Mouse (Mus musculus) heart, embryonic 16.5 days (tissue): ENCODE measurements around the gene Gpr158. TPM values are rescaled to one million over a fixed set of nuclear protein-coding genes. Genes with fewer than 3 reads are reported as not detected.
"Not testable (repeated sequence)": the region's sequence is repeated elsewhere in the genome, so short reads cannot be mapped to it uniquely, and the experiment has no call there.

ENCODE experiments used
- ATAC-seq: fragments of 200-750 bp; cut with Nextera tagmentation; replicated peaks from 2 replicates; pipeline ENCODE4 v1.8.0; 2017; ENCODE audit warnings: moderate number of reproducible peaks; ENCODE audit not compliant: insufficient read depth, low FRiP score; ENCODE audit errors: extremely low read depth
- H3K27ac ChIP-seq: fragments of 300-500 bp; sonication (generic); 2 replicates; pipeline ENCODE4 v1.5.1; 2014; ENCODE audit warnings: mild to moderate bottlenecking, low read length, control low read depth, moderate library complexity
- H3K27me3 ChIP-seq: fragments of 300-500 bp; sonication (generic); 2 replicates; pipeline ENCODE4 v1.6.1; 2014; ENCODE audit warnings: low read length, mixed read lengths; ENCODE audit not compliant: control insufficient read depth, insufficient read depth
- H3K36me3 ChIP-seq: fragments of 300-500 bp; sonication (generic); 2 replicates; pipeline ENCODE4 v1.6.1; 2014; ENCODE audit not compliant: control insufficient read depth, insufficient read depth
- H3K4me1 ChIP-seq: fragments of 300-500 bp; sonication (generic); 2 replicates; pipeline ENCODE4 v1.6.1; 2014; ENCODE audit warnings: low read length, mixed read lengths; ENCODE audit not compliant: control insufficient read depth, insufficient read depth
- H3K4me2 ChIP-seq: fragments of 300-500 bp; sonication (generic); 2 replicates; pipeline ENCODE4 v1.6.1; 2014; ENCODE audit warnings: low read depth, mild to moderate bottlenecking, control low read depth, low read length
- H3K4me3 ChIP-seq: fragments of 300-500 bp; sonication (generic); 2 replicates; pipeline ENCODE4 v1.5.1; 2014; ENCODE audit warnings: mild to moderate bottlenecking, control low read depth, low read length
- H3K9ac ChIP-seq: fragments of 300-500 bp; sonication (generic); 2 replicates; pipeline ENCODE4 v1.6.1; 2014; ENCODE audit warnings: low read length, control low read depth
- H3K9me3 ChIP-seq: fragments of 300-500 bp; sonication (generic); replicated peaks from 2 replicates; pipeline ENCODE4 v1.6.1; 2016; ENCODE audit warnings: low read length; ENCODE audit not compliant: control insufficient read depth
- WGBS: fragments of 180-500 bp; shearing (Covaris S2); extraction: QIAGEN DNeasy Blood & Tissue Kit; methylation state at CpG from one replicate; pipeline ENCODE4 v1.1.7; 2014; 5-methylcytosine and 5-hydroxymethylcytosine counted together
- polyA plus RNA-seq: library from polyadenylated mRNA; unstranded; fragments of >200 nt; fragmentation: Nextera tagmentation; extraction: Ambion mirVana; gene quantifications from 2 replicates; pipeline ENCODE4 v1.2.1, GENCODE M21; 2015

The Gpr158 gene
- polyA plus RNA-seq, 1 experiment from 2014 or later = 0.03 TPM

DNA sequence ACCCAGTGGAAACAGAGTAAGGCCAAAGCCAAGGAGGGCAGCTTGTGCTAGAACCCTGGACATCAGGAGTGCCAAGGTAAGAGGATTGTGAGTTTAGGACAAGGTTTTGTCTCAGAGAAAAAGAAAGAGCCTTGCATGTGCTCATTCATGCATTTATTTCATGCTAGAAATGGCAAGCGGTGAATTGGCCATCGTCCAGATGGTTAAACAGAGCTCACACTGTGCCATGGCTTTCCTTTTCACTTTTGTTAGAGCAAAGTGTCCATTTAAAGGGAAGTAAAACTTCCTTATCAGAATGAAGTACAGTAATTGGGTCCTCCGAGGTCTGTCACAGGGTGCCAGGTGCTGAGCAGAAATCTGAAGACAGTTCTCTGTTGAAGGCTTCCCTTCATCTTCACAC lies 38.3 kb downstream of the Gpr158 start:
- no peaks in the 10 kb centered on the region for H3K4me1 ChIP-seq
- no peak for ATAC-seq
- no peaks in the 10 kb centered on the region for H3K9me3 ChIP-seq
- no peak overlapping the region for H3K4me2 ChIP-seq
- no peak overlapping the region for H3K4me3 ChIP-seq
- no peaks in the 10 kb centered on the region for H3K36me3 ChIP-seq
- no peak overlapping the region for H3K27ac ChIP-seq
- H3K9ac ChIP-seq = no peak overlapping the region
- WGBS = 78% methylated on average over 3 of the region's 3 CpGs
- no peaks in the 10 kb centered on the region for H3K27me3 ChIP-seq

DNA sequence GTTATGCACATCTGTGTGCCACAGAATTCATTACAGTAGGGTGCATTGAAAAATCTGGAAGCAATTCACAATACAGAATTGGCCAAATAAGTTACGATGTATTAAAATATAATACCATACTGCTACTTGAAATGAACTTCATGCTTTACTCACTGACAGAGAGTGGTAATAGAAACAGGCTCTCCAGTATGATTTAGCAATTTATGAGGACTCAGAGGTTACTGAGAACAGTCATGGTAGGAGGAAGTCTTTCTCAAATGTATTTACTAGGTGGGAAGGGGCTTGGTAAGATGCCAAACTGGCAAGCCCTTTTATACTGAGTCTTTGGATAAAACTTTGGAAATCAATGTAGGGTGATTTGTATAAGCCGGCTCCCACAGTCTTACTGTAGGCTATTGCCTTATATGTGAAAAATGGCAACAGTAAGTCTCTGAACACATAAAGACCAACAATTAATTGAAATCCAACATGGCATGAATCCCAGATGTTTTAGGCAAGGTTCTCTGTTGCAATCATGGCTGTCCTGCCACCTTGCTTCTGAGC lies 40.2 kb downstream of the Gpr158 start:
- no peaks in the 10 kb centered on the region for H3K9me3 ChIP-seq
- H3K27me3 ChIP-seq = no peaks in the 10 kb centered on the region
- no peak overlapping the region for H3K9ac ChIP-seq
- no peak overlapping the region for H3K27ac ChIP-seq
- WGBS = 83% methylated on average over 2 of the region's 2 CpGs
- H3K4me2 ChIP-seq = no peak overlapping the region
- H3K36me3 ChIP-seq = no peaks in the 10 kb centered on the region
- H3K4me3 ChIP-seq = no peak overlapping the region
- ATAC-seq = no peak
- no peaks in the 10 kb centered on the region for H3K4me1 ChIP-seq

DNA sequence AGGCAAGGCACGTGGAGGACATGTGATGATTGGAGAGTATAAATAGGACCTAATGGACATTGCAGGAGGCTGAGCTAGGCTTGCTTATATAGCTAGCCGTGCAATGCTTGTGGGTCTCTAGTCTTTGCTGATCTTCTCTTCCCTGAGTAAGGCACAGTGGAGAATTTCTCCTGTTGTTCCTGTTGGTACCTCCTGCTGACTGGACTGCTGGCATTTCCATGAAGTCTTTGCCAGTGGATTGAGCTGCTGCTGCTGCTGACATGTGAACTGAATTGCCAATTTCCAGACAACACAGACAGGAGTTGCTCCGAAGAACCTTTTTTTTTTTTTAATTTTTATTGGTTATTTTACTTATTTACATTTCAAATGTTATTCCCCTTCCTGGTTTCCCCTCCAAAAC lies 41.5 kb downstream of the Gpr158 start:
- H3K4me2 ChIP-seq = no peak overlapping the region
- WGBS = 71% methylated on average over 3 of the region's 3 CpGs
- H3K27ac ChIP-seq = no peak overlapping the region
- H3K27me3 ChIP-seq = no peaks in the 10 kb centered on the region
- no peak overlapping the region for H3K4me3 ChIP-seq
- no peaks in the 10 kb centered on the region for H3K9me3 ChIP-seq
- no peak overlapping the region for H3K9ac ChIP-seq
- H3K36me3 ChIP-seq = no peaks in the 10 kb centered on the region
- H3K4me1 ChIP-seq = no peaks in the 10 kb centered on the region
- no peak for ATAC-seq

DNA sequence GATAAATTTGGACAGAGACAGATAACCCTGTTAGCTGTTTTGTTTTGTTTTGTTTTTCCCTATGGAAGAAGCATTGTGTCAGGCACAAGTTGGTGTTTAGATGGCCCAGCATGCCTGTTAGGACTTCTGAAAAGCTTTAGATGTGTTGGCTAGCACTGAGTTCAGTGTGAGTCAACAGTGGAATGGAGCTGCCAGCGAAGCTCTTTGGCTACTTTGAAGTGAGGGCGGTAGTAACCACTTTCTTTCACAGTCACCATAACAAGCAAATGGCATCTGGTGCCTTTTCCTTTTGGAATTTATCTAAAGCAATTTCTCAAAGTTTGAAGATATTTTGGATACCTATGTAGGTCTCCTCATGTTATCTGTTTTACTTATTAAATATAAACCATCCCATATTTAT lies 62.9 kb downstream of the Gpr158 start:
- Histone ChIP-seq H3K27ac (no peak overlapping the region), H3K27me3 (no peaks in the 10 kb centered on the region), H3K9me3 (no peaks in the 10 kb centered on the region), H3K9ac (no peak overlapping the region), H3K4me2 (no peak overlapping the region), H3K4me1 (no peaks in the 10 kb centered on the region), H3K4me3 (no peak overlapping the region), H3K36me3 (no peaks in the 10 kb centered on the region)
- 55% methylated on average over 2 of the region's 2 CpGs for WGBS
- no peak for ATAC-seq

DNA sequence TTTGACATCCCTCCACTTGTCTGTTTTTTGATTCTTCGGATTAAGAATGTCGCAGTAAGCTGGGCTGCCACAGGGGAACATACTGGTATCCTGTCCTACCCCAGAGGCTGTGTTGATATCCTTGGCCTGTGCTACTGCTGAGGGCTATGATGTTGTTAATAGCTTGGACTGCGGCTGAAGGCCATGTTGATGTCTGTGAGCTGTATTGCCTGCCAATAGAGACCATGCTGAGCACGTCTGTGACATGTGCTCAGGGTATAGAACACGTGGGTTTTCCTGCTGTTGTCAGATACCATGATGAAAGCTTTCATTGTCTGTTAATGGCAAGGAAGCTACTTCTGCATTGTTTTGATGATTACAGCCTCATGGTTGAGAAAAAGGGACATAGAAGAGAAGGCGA lies 63.8 kb downstream of the Gpr158 start:
- no peaks in the 10 kb centered on the region for H3K27me3 ChIP-seq
- no peak overlapping the region for H3K4me3 ChIP-seq
- ATAC-seq = no peak
- no peaks in the 10 kb centered on the region for H3K4me1 ChIP-seq
- H3K9me3 ChIP-seq = no peaks in the 10 kb centered on the region
- no peak overlapping the region for H3K4me2 ChIP-seq
- no peak overlapping the region for H3K9ac ChIP-seq
- H3K27ac ChIP-seq = no peak overlapping the region
- 69% methylated on average over 6 of the region's 6 CpGs for WGBS
- H3K36me3 ChIP-seq = no peaks in the 10 kb centered on the region

DNA sequence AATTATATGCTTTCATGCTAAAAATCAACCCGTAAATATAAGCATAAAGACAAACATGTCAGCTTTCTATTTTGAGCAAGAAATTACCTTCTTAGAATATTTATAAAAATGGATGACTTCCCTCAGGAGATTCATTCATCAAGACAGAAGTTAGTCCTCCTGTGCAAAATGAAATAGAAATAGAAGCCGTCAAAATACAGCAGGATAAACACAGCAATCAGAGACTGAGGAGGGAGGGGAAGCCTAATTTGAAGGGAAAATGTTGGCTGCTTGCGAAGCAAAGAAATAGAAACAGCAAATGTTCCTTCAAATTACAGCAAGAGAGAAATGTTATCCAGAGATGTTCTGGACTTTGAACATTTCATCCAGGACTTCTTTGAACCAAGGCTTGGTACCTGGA lies 72.3 kb downstream of the Gpr158 start:
- no peaks in the 10 kb centered on the region for H3K36me3 ChIP-seq
- H3K9ac ChIP-seq = no peak overlapping the region
- H3K4me2 ChIP-seq = no peak overlapping the region
- WGBS = 69% methylated on average over 3 of the region's 3 CpGs
- ATAC-seq = no peak
- no peaks in the 10 kb centered on the region for H3K9me3 ChIP-seq
- H3K27me3 ChIP-seq = no peaks in the 10 kb centered on the region
- H3K4me1 ChIP-seq = no peaks in the 10 kb centered on the region
- H3K4me3 ChIP-seq = no peak overlapping the region
- no peak overlapping the region for H3K27ac ChIP-seq

DNA sequence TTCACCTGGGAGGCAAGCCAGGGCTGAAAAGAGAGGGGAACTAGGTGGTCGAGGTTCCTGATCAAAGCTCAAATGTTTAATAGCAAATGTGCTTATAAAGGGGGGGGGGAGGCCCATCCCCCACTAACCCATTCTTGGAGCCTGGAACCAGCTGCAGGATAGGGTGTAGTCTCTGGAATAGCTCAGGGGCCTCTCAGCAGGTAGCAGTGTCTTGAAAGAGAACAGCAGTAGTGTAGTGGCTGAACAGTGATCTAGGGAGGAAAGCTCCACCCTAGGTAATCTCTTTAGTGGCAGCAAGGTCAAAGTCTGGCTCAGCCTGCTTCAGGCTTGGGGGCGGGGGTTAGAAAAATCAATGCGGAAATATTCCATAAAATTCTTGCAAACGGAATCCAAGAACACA lies 93.3 kb downstream of the Gpr158 start:
- ATAC-seq, H3K27ac ChIP-seq, H3K4me3 ChIP-seq, H3K4me1 ChIP-seq, H3K9ac ChIP-seq, H3K4me2 ChIP-seq, H3K27me3 ChIP-seq, H3K36me3 ChIP-seq, H3K9me3 ChIP-seq: not testable (repeated sequence)
- WGBS = 76% methylated on average over 4 of the region's 4 CpGs

DNA sequence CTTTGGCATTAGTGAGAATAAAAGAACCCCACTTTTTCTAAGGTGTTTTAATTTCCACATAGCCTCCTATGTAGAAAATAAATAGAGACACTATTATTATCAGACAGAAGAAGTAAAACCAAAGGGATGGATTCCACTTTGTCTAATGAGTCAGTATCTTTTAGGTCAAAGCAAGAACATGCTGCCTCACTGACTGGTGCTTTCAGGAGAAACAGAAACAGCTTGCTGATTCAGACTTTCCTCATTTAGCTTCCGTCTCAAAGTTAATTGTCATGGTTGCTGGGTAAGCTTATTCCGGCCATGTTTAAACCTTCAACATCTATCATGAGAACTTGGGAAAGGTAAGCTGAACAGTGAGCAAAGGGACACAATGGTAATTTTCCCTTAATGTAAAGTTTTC lies 107.6 kb downstream of the Gpr158 start:
- no peak overlapping the region for H3K4me2 ChIP-seq
- H3K36me3 ChIP-seq = no peaks in the 10 kb centered on the region
- 85% methylated on average over 2 of the region's 2 CpGs for WGBS
- ATAC-seq = no peak
- H3K27ac ChIP-seq = no peak overlapping the region
- no peaks in the 10 kb centered on the region for H3K9me3 ChIP-seq
- no peak overlapping the region for H3K4me3 ChIP-seq
- no peak overlapping the region for H3K9ac ChIP-seq
- no peaks in the 10 kb centered on the region for H3K4me1 ChIP-seq
- H3K27me3 ChIP-seq = no peaks in the 10 kb centered on the region

DNA sequence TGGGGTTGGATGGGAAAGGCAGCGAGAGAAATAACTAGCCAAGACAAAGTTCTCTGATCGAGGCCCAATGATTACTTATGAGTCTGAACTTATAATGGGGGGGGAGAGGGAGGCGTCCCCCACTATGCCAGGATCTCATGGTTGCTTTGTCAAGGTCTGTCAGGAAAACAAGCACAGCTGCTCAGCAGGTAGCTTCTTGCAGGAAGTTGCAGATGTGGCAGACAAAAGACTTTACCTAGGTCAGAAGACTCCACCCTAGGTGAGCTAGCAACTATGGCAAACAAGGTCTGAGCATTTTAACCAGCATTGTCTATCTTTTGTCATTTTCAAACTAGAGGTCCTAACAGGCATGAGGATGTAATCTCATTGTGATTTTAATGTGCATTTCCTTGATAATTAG lies 129.5 kb downstream of the Gpr158 start:
- no peaks in the 10 kb centered on the region for H3K27me3 ChIP-seq
- no peaks in the 10 kb centered on the region for H3K9me3 ChIP-seq
- H3K4me2 ChIP-seq = no peak overlapping the region
- H3K9ac ChIP-seq = no peak overlapping the region
- no peak overlapping the region for H3K27ac ChIP-seq
- H3K36me3 ChIP-seq = no peaks in the 10 kb centered on the region
- ATAC-seq = no peak
- no peaks in the 10 kb centered on the region for H3K4me1 ChIP-seq
- H3K4me3 ChIP-seq = no peak overlapping the region
- WGBS = 71% methylated on average over 3 of the region's 3 CpGs

DNA sequence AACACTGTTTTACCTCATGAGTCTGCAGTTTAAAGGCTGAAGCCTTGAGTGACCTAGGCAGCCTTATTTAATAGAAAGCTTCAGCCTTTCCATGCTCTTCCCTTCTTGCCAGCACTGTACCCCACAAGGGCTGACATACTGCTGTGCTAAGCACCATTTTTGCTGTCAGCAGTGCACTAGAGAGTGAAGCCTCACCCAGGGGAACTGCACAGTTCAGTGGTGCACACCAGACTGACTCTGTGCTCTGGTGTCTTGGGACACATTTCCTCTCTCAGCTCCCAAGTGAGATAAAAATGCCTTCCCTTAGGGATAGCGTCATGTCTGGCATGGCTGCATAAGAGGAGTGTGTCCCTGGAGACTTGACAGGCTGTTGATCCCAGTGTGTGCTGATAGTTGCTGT lies 130.6 kb downstream of the Gpr158 start:
- H3K4me2 ChIP-seq = no peak overlapping the region
- H3K9me3 ChIP-seq = no peaks in the 10 kb centered on the region
- ATAC-seq = no peak
- H3K9ac ChIP-seq = no peak overlapping the region
- no peak overlapping the region for H3K4me3 ChIP-seq
- no peak overlapping the region for H3K27ac ChIP-seq
- no peaks in the 10 kb centered on the region for H3K4me1 ChIP-seq
- no peaks in the 10 kb centered on the region for H3K27me3 ChIP-seq
- no peaks in the 10 kb centered on the region for H3K36me3 ChIP-seq
- 18% methylated on average over 1 of the region's 1 CpGs for WGBS
